Mouse (Mus musculus): Measurements from ENCODE around the gene Ptgis.

Ptgis gene

DNA sequence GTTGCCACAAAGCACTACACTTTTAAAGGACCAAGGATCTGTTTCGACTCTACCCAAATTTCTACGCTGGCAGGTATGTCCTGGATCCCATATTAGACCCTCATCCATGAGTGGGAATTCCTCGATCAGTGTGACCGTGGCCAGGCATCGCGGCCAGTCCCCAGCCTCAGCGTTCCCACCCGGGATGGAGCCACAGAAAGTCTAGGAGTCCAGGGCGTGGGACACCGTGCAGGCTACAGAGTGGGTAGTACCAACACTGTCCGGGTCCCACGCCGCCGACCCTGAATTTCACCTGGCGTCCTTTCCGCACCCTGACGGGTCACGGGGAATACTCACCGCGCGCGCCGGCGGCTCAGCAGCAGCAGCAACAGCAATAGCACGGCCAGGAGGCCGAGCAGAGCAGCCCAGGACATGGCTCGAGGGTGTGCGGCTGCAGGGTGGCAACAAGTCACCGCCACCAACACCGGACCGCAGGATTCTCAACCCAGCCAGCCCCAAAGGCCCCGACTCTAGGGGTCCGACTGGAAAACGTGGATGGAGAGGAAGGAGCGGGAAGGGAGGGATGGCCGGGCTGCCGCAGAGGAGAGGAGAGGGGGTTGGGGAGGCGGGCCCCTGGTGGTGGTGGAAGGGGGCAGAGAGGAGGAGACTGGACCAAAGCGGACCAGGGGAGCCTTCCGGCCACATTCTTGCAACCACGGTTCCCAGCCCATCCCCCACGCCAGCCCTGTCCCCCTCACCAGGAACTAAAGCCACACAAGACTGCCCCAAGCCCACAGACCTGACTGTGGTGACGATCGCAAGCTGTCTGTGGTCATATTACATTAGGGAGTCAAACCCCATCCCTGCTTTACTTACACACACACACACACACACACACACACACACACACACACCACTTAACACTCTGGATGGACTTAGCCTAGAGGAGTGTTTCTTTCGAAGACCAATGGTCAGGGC lies at the start of gene Ptgis:
TSS of gene Ptgis (minus strand) at position 597 of the 957 bp plus-strand sequence.
- no peak for DNase-seq (ENCODE audit: low read depth, low spot score)

DNA sequence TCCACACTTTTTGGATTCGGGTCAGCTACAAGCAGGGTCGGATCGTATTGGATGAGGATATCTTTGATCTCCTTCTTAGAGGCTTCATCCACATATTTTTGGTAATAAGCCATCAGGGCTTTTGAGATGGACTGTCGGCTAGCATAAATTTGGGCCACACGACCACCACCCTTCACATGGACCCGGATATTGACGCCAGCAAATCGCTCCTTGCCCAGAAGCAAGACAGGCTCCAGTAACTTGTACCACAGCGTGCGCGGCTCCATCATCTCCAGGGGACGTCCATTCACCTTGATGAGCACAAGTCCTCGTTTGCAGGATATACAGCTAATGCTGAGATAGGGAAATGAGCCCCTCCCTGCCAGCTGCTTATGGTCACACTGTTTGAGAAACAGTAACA lies 41.1 kb upstream of the Ptgis start:
- no peak for DNase-seq (ENCODE audit: low read depth, low spot score)

DNA sequence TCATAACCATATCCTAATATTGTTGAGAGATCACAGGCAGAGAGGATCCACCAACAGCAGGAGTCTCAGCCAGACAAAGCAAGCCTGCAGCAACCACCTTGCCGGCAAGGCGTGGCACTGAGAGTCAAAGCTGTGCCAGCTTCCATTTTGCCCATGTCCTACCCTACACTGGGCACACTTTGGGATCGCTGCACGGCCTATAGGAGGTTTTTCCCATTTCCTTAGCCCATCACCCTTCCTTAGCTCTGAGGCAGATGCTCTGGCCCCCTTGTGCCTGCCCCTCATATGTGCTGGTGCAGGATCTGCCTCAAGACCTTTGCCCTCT lies 40.5 kb upstream of the Ptgis start:
- no peak for DNase-seq (ENCODE audit: low read depth, low spot score)

DNA sequence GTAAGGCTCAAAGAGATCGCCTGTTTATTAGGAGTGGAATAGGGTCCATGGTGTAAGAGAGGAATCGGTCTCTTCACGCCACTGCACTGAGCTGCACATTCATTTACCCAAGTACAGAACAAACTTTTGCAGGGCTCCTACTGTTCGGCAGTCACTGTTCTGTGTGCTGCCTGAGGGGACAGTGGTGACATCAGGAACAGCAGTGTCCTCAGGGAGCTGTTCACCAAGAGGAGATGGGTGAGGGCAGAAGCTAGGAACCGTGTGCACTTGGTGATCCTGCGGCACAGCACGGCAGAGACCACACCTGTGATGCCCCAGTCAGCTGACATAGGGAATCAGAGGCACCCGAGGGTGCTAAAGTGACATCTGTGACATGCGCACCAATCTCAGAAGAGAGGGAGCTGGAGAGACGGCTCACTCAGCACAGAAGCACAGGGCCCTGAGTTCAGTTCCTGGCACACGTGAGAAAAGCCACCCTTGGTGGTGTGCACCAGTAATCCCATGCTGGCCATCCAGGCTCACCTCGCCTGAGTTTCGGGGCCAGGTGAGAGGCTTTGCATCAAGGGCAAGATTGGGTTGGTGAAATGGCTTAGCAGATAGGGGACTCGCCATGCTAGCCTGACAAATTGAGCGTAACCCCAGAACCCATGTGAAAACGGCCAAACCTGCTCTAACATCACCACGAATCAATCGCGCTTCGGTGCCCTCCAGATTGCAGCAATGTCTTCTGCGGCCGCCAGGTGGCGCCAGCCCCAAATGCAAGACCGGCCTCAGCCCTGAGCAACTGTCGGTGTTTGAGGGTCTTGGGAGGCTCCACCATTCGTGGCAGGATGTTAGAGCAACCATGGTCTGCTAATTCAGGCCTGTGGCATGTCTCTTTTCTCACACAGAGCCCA lies 39.9 kb upstream of the Ptgis start:
- DNase-seq (ENCODE audit: low read depth, low spot score): peak; percentile 75

DNA sequence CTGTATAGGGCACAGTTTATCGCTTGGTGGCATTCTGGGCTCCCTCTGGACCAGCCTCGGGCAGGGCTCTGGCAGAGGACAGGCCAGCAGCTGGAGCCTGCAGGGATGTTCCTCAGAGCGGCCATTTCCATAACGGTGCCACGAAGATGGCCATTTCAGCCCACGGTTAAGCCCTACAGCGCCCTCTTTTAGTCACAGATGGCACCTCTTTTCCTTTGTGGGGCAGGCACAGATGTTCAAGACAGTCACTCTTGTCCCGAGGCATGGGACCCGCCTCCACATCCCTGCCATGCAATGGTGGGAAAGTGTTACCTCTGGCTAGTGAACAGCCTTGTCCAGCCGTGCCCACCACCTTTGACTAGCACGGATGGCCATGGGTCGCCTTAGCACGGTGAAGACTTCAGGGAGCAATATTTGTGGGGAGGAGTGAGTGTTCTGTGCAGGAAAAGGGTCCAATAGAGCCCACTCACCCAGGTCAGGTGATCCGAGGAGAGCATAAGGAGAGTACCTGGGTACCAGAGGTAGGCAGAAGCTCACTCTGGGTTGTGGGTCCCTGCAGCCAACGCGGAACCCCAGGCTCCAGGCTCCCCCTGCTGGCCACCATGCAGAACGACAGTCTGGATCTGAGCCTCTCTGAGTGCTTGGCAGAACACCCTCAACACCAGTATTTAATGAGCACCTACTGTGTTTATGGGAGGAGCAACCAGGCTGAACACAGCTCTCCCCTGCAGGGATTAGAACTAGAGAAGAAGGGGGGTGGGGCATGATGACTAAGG lies 38.5 kb upstream of the Ptgis start:
- DNase-seq (ENCODE audit: low read depth, low spot score): peak; percentile 66

DNA sequence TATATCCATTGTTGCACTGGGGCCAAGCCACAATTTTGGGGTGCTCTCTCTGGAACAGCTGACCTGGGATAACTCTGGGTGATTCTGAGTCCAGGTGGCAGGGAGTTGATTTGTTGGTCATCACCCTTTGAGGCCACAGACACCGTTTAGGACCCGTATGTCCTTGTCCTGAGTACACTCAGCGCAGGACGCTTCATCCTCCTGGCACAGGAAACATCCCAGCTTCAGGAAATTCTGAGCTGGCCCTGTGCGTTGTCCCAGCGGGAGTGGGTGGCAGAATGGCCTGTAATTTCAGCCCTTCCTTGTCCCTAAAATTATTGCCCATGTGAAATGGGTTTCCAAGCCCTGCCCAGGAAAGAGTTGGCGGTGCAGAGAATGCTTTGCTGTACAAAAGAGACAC lies 37.6 kb upstream of the Ptgis start:
- DNase-seq (ENCODE audit: low read depth, low spot score): no peak

DNA sequence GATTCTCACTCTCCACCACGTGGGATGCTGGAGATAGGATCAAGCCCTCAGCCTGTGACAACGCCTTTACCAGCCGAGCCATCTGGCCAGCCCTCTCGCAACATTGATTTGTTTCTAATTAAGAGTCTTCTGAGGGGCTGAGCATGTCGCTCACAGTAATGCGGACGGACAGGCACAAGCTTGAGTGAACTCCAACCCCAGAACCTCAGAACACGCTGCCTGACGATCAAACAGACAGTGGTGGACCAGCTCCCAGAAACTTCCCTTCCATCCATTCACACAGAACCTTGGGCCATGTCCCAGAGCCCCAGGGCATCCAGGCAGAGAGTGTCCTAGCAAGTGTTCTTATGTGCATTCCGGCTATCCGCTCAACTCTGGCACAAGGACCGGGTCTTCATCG lies 36.6 kb upstream of the Ptgis start:
- DNase-seq (ENCODE audit: low read depth, low spot score): no peak

DNA sequence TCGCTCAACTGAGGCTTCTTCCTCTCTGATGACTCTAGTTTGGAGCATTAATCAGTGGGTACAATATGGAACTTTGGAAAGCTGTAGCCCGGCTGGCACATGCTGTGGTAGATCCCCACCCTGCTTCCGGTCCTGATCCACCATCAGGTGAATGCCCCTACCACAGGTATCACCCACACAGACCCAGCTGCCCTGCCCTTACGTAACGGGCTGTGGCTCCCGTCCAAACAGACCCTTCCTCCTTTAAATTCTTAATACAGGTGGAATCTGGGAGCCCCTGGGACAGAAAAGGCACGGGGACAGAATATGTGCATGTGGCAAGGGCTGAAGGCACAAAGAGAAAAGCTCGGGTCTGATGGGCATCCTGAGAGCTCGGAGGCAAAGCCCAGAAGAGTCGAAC lies 35.5 kb upstream of the Ptgis start:
- DNase-seq (ENCODE audit: low read depth, low spot score): no peak

DNA sequence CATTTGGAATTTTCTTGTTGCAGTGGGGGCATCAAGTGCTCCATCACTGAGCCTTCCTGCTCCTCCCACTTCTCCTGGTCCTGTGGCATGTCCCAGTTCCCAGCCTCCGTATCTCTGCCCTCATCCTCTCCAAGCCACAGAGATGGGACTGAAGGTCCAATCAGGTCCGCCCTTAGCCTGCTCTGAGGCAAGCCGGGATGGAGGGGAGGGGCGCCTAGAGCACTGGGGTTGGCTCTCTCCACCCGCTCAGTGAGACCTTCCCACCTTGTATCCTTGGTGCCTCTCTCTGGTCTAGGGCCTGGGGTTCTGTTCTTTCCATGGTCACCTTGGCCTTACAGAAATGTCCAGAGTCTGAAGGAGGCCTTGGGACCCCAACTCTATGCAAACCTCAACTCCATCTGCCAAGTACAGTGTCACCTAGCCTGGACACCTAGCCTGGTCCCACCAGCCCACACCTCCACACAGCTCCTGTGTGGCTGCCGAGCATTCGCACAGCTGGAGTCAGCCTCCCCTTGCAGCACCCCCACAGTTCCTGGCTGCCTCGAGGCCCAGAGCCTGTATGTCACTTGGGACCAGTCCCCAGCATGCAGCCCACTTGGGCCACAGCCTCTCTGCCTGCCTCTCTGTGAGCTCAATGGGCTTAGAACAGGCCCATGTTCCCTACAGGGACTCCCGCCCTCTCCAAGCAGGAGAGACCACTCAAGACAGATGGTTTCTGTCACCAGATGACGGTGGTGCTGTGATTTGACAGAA lies 34.5 kb upstream of the Ptgis start:
- DNase-seq (ENCODE audit: low read depth, low spot score): no peak

DNA sequence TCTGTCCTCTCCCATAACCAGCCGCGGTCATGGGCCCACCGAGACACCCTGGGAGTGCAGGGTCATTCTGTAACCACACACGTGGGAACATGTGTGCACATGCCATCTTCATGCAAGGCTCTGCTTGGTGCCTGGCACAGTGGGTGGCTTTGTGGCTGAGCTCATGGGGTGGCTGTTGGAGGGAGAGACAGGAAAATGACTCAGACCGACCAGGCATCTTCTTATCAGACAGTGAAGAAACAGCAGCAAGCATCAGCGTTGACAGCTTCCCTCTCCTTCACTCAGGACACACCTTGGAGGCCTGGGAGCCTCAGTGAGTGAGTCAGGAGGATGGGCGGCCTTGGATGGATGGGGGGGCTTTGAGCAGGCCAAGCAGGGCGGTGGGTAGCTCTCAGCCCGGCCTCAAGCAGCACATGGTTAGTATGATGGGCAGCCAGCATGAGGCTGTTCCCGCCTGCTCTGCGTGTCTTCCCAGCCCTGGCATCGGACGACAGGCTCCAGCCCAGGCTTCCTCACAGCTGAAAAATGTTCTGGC lies 32.9 kb upstream of the Ptgis start:
- no peak for DNase-seq (ENCODE audit: low read depth, low spot score)

DNA sequence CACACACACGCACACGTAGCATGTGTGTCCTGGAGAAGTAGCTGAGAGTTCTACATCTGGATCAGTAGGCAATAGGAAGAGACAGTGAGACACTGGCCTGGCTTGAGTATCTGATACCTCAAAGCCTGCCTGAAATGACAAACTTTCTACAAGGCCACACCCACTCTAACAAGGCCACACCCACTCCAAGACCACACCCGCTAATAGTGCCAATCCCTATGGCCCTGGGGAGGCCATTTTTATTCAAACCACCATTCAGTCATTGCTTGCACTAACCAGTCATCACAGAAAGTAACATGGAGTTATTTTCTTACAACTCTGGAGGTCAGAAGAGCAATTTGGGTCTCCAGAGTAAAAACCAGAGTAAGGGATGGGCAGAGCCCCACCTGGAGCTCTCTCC lies 32.3 kb upstream of the Ptgis start:
- DNase-seq (ENCODE audit: low read depth, low spot score): no peak

DNA sequence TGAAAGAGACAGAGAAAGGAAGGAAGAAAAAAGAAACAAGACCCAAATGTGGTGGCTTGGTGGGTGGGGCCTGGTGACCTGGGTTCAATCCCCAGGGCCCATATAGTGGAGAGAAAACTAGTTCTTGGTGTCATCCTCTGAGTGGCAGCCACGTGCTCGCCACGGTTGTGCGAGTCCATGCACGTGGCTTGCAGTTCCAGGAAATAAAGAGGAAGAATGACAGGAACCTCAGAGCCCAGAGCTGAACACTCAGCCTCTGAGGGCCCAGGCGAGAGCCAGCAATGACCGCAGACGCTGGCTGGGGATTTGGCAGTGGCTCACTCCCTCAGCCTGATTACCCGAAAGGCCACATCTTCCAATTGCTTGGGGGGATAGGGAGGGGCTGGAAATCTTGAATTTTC lies 30.7 kb upstream of the Ptgis start:
- no peak for DNase-seq (ENCODE audit: low read depth, low spot score)

DNA sequence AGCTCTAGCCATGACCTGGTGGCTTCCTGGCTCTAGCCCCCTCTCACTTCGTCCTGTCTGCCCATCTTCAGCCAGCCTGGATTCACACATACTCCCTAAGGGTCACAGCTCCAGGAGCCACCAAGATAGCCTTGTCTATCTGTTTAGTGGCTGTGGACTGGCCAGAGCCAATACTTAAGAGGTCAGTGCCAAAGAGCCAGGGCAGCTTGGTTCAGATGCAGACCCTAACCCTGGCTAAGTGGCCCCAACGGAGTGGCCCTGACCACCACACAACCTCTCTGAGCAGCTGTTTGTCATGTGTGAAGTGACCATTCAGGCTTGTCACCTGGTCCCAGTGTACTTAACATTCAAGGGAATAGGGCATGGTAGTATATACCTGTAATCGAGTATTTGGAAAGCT lies 30.1 kb upstream of the Ptgis start:
- DNase-seq (ENCODE audit: low read depth, low spot score): no peak

DNA sequence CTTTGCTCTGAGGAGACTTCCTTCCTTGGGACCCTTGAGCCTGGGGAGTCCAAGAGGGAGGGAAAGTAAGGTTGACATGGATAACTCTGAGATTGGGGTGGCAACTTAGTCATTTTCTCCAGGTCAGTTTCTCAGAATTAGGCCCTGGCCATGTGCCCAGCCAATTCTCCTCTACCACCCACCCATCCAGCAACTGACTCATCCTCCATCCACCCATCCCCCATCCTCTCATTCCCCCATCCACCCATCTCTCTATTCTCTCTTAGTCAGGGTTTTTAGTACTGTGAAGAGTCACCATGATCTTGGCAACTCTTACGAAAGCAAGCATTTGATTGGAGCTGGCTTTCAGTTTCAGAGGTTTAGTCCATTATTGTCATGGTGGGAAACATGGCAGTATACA lies 28.3 kb upstream of the Ptgis start:
- no peak for DNase-seq (ENCODE audit: low read depth, low spot score)

DNA sequence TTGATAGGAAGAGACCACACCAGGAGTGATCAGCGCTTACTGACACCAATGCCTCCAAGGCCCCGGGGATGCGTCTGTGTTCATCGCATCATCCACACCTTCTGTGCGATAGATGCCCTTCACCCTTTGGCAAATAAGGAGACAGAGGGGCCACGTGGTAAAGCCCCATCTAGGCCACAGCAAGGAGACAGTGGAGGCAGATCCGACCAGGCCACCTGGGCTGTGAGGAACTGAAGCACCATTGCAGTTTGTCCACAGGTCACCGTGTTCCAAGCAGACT lies 27.9 kb upstream of the Ptgis start:
- no peak for DNase-seq (ENCODE audit: low read depth, low spot score)

DNA sequence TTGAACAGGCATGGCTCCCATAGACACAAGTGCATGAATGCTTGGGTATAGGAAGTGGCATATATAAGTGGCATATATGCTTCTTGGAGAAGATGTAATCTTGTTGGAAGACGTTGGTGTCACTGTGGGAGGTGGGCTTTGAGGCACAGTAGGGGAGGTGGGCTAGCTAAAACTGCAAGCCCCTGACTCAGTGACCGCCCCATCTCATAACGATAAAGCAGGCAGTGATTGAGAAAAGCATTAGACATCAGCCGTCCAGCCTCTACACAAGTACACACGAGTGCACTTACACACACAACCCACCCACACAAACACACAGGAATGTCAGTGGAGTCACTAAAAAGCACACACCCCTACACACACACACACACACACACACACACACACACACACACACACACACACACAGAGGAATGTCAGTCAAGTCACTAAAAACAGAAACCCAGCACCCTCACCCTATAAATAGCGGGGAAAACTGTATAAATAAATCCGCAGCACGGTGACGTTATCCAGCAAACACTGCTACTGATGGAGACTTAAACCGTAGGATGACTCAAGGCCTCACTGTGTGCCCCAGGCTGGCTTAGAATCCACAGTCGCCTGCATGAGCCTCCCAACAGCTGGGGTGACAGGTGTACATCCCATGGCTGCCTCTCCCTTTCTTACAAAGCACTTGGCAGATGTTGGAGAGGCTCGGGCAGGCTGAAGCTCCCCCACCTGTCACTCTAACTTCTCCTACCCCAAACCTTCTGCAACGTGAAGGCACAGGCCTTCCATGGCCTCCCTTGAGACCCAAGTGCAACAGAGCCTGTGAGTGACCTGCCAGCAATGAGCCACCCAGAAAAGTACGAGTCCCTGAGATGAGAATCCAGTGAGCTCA lies 27.4 kb upstream of the Ptgis start:
- DNase-seq (ENCODE audit: low read depth, low spot score): no peak

DNA sequence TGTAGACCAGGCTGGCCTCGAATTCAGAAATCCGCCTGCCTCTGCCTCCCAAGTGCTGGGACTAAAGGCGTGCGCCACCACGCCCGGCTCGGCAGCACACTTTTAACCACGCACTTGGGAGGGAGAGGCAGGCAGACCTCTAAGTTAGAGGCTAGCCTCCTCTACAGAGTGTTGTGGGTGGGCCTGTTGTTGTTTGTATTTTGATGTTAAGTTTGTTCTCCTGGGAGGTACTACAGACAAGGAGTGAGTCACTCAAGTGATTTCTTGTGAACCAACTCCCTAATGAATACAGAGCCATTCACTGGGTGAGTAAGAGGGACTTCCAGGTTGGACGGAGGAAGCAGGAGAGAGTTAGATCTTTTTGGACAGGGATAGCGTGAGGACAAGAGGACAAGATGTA lies 25.8 kb upstream of the Ptgis start:
- DNase-seq (ENCODE audit: low read depth, low spot score): no peak

DNA sequence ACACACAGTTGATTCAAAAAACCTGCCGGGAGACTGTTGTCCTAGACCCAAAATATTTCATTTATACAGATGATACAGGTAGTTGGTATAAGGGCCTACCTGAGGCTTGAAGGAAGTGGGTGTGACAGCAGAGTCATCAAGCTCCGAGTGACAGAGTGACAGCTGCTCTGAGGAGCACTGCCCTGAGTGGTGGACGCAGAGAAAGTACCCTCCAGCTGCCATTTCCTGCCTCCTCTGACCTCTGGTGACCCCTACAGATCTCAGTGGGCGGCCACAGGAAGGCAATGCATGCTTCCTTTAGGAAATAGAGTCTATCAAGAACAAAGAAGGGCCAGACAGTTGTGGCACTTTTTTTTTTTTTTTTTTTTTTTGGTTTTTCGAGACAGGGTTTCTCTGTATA lies 25.4 kb upstream of the Ptgis start:
- DNase-seq (ENCODE audit: low read depth, low spot score): no peak

DNA sequence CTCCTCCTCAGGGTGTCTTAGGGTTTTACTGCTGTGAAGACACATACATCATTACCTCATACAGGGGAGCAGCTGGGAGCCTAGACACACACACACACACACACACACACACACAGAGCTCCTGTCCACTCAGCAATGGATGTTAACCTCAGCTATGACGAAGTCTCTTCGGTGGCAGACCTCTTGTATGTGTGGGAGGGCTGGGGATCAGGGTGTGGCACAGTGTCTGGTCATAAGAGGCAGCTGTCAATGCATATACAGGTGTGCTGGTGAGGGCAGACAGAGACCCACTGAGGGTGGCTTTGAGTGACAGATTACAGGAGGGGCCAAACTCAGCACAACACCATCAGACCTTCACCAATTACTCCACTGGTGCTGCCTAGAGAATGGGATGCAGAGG lies 24.6 kb upstream of the Ptgis start:
- DNase-seq (ENCODE audit: low read depth, low spot score): no peak

DNA sequence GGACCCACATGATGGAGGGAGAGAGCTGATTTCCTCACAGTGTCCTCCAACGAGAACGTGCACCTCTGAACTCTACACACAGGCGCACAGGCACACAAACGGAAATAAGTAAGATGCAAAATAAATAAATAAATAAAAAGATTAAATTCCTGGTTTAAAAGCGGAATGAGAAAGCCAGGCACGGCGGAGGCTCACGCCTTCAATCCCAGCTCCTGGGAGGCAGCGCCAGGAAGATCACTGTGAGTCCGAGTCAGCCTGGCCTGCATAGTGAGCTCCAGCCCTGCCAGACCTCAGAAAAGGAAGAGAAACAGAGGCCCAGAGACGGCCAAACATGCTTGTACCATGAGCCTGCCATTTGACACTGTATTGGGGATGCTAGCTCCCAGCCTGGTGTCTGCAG lies 23.5 kb upstream of the Ptgis start:
- no peak for DNase-seq (ENCODE audit: low read depth, low spot score)
